Mouse (Mus musculus) thymus, postnatal 4 days (tissue): ENCODE measurements around the gene Olfr1293-ps.

ENCODE experiments used
- DNase-seq: peaks from one replicate; pipeline ENCODE4 v3.0.0; 2021

Olfr1293-ps gene

GRCm38 (mm10) chr2:111524903-111525302 is at the start of gene Olfr1293-ps:
Gene Olfr1293-ps (plus strand): TSS chr2:111525203.
- DNase-seq: no peak

- DNase-seq: no peak
Observed at GRCm38 (mm10) chr2:111480519-111480918, 44.5 kb upstream of the Olfr1293-ps start, which contains the start of gene Olfr1289. Gene Olfr1289 (plus strand): TSS chr2:111480819.

DNA sequence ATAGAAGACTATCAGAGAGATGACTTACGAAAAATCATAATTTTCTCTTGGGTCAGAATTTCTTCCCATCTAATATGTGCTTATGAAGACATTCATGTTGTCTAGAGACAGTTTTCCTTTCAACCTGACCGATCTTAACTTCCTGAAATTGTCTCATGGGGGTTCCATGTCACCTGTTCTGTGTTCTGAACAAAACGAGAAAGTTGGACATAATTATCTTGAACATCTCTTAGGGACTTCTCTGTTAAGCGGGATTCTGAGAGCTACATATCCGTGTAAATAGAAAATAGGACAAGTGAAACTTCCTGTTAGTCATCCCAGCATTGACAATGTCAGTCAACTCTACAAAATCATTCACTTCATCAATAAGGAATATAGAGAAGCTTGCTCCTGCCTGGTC is 31.3 kb upstream of the Olfr1293-ps start, which contains the start of gene Olfr1290:
Gene Olfr1290, minus strand, starts transcription at position 101 of the 400 bp plus-strand sequence.
- DNase-seq: no peak

DNA sequence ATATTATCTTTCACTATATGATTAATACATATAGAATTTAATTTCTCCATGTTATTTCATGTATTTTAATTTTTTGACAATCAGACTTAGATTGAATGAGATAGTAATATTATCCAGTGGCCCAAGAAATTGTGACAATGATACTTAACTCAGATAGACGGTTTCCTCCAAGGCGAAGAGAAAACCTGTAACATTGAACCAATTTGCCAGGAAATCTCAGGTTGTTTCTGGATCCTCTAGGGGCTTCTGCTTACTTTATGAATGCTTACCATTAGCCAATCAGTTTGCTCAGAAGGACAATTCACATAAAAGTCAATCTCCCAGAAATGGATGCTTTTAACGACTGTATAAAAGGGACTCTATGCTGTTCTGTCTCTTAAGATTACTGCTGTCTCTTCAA is 28.1 kb upstream of the Olfr1293-ps start, which contains the start of gene Olfr1291-ps1:
Gene Olfr1291-ps1, plus strand, starts transcription at position 301 of the 400 bp plus-strand sequence.
- DNase-seq: no peak

GRCm38 (mm10) chr2:111517451-111517850 is 7.6 kb upstream of the Olfr1293-ps start:
- no peak for DNase-seq

- no peak for DNase-seq
Observed at GRCm38 (mm10) chr2:111540191-111540590, 15.2 kb downstream of the Olfr1293-ps start, which contains the start of gene Olfr1294. Gene Olfr1294 (minus strand): TSS chr2:111540291.

DNA sequence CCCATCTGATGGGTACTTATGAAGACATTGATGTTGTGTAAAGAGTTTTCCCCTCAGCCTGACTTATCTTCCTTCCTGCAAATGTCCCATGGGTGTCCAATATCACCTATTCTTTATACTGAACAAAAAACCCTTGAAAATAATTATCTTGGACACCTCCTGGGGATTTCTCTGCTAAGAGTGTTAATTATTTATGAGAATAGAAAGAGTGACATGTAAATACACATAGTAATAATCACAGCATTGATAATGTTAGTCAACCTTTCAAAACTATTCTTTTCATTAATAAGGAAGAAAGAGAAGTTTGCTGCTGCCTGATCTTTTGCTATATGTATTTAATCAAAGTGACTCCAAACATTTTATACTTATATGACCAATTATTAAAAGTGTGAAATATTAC is 44.6 kb downstream of the Olfr1293-ps start, which contains the start of gene Olfr1295:
Gene Olfr1295, minus strand, starts transcription at position 101 of the 400 bp plus-strand sequence.
- DNase-seq: no peak
